Mouse (Mus musculus): ENCODE measurements around the gene Adcy6.

DNA sequence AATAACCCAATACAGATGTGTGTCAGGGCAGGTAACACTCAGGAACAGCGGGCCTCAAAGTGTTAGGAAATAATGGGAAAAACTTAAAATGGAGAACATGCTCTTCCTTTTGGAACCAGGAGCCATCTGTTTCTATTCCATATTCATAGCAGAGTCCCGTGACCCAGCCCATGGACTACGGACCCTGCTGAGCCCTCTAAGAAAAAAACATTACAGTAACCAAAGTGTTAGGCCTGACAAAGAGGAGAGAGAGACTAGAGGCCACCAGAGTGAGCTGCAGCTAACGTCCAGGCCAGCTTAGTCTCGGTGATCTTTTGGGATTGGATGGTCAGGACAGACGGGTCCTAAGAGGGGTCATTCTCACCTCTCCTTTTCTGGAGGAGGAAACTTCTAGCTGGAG, 5.1 kb upstream of the Adcy6 start:
- TF ChIP-seq CTCF (IDR thresholded peaks at IDR 0.05; ENCODE audit: borderline replicate concordance, extremely low read depth, insufficient read depth, insufficient read length) (no peak), POLR2A (IDR thresholded peaks at IDR 0.05; ENCODE audit: borderline replicate concordance, extremely low read depth, insufficient read depth, insufficient read length, poor library complexity, severe bottlenecking) (no peak)
